Mouse (Mus musculus) cerebellum, adult (tissue): ENCODE data around the gene Coil.
"Not testable (repeated sequence)": the region's sequence is repeated elsewhere in the genome, so short reads cannot be mapped to it uniquely, and the experiment has no call there.

ENCODE experiments used
- ATAC-seq: cut with Nextera tagmentation; 2 replicates; pipeline ENCODE4 v1.9.2; 2017; ENCODE audit warnings: mild to moderate bottlenecking, moderate library complexity, mixed read lengths; ENCODE audit not compliant: insufficient number of reproducible peaks, low FRiP score, low TSS enrichment

Coil gene

DNA sequence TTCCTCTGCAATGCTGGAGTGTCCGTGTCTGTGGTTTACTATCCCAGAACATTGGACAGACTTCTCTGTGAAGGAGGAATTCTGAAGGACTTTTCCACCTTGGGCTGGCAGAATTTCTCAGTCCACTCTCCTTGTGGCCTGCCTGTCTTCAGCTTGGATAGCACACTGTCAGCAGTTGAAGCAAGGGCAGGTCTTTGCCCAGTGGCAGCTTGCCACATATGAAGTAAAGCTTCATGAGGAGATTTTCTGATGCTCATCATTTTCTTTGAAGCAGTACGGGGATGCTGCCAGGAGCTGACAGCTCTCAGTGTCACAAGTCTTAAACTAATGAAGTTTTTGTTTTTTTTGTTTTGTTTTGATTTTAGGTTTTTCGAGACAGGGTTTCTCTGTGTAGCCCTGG is 11.2 kb upstream of the Coil start:
- no peak for ATAC-seq

DNA sequence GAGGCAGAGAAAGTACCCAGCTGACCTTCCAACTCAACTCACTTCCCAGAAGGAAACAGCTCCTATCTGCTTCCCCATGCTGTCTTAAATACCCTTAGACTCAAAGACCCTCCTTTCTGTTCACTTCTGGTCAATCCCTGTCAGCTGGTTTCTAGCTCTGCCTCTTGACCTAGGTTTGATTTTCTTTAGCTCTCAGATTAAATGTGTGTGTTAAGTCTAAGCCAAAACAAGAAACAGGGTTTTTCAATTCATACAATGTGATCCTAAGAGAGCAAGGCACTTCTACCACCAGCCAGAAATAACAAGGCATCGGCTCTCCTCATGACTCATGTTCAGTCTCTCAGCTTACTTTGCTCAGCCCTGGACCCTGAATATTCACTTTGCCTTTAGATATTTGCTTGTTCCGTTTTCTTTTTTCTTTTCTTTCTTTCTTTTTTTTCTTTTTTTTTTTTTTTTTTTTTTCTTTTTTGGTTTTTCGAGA is 3.1 kb upstream of the Coil start, which contains the start of gene Elobl:
Gene Elobl, minus strand, starts transcription at position 51 of the 481 bp plus-strand sequence.
- ATAC-seq, result no peak

DNA sequence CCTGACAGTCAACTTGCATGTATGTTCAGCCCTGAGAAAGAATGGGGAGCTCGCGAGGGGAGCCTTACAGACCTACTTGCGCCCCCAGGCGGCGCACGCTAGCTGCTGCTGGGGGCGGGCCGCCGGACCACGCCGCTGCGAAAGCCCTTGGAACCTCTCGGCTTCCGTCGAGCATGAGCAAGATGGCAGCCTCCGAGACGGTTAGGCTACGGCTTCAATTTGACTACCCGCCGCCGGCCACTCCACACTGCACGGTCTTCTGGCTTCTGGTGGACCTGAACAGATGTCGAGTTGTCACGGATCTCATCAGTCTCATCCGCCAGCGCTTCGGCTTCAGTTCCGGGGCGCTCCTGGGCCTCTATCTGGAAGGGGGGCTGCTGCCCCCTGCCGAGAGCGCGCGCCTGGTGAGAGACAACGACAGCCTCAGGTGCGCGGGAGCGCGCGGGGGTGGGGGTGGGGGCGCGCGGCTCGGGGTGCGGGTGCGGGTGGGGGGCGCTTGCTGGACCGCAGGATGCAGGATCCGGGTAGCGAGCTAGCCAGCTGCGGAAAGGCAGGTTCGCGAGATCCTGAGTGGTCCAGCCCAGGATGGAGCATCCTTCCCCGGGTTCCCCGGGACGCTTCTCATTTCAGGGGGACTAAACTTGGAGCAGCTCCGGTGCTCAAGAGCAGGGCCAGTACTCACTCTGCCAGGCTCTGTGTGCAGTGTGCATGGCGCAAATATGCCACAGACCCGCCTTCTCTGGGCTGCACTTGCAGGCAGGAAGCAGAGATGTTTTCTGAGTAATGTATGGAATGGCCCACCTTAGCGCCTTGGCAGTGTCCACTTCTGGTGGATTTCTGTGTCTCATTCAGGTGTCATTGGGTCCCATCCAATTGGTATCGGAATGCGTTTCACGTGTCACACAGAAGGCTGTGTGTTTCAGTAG is 4.0 kb downstream of the Coil start:
- peak; percentile 82 for ATAC-seq

DNA sequence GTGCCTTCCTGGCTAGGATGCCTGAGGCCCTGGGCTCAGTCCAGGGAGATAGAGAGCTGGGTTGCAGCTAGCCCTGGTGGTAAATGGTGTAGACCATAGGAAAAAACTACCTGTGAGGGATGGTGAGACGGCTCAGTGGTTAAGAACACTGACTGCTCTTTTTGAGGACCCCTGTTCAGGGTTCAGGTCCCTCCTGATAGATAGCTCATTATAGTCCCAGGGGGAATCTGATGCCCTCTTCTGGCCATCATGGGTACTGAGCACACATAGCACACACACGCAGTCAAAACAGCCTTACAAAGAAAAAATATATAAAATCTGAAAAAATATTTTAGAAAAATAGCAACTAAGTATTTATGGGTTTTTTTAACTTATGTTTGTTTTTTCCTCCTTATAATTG is 6.3 kb downstream of the Coil start:
- no peak for ATAC-seq

DNA sequence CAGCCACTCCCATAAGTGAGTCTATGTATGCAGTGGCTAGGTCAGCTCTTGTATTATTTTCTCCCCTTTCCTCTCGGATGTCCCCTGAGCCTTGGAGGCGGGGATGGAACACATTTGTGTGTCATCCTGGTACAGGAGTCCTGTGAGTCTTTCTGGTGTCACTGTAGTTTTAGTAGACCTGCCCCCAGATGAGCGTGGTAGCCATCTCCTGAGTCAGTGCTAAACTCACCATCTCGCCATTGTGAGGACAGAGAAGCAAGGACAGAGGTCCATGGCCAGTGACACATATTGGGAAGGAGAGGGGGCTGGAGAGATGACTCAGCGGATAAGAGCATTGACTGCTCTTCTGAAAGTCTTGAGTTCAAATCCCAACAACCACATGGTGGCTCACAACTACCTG is 7.1 kb downstream of the Coil start:
- no peak for ATAC-seq

DNA sequence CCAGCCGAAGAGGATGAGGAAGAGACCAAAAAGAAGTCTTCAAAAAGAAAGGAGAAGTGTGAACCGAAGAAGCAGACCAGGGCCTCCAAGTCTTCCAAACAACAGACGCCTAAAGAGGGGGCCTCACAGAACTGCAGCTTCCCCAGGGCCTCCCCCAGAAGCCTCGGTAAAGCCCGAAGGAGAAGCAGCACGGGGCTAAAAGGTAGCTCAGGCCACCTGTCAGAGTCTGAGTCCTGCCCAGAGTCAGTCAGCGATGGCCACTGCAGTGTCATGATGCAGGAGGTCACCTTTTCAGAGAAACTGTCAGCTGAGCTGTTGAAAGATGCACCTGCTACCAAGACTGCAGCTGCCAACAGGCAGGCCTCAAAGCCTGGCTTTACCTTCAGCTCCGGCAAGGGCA is 11.3 kb downstream of the Coil start:
- no peak for ATAC-seq

DNA sequence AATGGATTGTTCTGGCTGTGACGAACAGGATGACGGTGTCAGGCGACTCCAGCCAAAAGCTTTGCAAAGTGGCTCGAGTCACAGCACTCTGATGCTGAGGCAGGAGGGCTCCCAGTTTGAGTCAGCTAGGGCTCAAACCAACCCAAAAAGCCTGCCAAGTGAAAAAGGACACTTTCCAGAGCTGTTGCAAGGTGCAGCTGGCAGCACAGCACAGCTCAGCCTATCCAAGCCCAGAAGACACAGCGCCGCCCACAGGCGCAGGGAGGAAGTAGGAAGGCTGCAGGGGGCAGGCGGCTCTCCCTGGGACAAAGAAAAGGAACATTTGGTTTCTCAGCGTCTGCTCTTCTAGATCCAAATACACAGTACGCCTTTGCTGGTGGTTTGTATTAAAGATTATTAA is 16.6 kb downstream of the Coil start:
- ATAC-seq, result no peak

DNA sequence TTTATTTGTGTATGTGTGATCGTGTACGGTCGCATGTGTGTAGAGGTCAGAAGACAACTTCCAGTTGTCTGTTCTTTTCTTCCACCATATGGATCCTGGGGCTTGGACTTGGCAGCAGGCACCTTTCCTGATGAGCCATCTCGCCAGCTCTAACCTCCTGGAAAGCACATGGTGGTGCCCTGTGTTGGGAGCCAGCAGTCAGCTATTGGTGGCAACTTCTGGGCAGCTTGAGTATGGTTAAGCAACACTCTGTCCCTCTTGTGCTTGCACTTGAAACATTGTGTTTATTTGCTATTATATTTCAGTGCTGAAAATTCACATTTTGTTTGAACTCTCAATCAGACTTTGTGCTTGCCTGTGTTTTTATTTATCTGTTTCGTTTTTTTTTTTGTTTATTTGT is 18.9 kb downstream of the Coil start:
- no peak for ATAC-seq

DNA sequence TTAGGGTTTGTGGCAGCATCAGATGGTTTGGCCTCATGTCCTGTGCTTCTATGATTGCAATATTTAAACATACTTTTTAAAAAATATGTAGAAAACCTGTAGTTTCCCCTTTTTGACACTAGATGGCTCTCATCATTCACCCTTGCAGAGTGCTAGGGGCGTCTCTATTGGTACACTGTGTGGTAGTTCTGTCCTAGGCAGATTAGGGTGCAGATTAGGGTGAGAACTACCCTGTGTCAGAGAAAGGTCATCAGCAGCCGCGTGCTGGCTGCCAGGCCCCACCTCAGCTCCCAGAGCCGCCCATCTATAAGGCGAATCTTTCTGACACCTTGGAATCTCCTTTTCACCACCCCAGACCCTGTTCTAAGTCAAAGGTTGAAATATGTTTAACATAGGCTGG is 19.5 kb downstream of the Coil start:
- no peak for ATAC-seq

DNA sequence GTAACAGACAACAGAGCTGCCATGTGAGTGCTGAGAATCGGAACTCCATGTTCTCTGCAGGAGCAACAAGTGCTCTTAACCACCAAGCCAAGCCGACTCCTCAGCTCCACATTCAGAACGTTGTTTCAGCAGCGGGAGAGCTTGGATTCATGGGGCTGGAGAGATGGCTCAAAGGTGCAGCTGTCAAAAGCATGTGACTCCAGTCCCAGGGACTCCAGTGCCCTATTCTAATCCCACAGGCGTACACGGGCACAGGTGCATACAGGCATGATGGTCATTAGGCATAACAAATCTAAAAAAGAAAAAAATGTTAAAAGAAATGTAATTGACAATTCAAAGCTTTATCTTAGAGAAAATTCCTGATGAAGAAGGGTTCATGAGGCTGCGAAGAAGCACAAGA is 23.1 kb downstream of the Coil start:
- no peak for ATAC-seq

DNA sequence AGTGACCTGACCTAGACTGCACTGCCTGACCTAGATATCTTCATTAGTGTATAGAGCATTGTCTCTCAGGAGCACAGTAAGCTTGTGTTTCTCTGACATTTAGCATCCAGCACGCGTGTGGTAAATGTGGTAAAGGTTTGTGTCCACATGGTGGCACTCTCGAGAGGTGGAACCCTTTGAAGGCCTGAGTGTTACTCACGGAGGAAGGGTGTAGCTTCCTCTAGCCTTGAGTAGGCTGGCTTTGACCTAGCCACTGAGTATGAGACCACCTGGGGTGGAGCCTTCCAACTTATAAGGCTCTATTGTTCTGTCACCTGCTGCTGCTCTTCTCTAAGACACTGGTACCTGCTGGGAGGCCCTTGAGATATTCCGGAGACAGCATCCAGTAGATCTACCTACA is 23.6 kb downstream of the Coil start:
- no peak for ATAC-seq

DNA sequence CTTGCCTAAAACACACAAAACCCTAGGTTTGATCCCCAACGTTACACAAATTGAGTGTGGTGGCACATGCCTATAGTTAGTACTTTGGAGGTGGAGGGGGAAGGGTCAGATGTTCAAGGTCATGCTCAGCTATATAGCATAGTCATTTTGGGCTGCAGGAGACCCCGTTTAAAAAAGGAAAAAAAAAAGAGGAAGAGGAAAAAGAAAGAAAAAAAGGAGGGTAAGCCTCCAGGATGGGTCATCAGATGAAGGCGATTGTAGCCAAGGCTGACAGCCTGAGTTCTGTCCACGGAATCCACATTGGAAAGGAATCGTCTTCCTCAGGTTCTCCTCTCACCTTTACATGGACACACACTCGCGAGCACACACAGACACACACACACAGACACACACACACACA is 24.4 kb downstream of the Coil start:
- ATAC-seq, result no peak

DNA sequence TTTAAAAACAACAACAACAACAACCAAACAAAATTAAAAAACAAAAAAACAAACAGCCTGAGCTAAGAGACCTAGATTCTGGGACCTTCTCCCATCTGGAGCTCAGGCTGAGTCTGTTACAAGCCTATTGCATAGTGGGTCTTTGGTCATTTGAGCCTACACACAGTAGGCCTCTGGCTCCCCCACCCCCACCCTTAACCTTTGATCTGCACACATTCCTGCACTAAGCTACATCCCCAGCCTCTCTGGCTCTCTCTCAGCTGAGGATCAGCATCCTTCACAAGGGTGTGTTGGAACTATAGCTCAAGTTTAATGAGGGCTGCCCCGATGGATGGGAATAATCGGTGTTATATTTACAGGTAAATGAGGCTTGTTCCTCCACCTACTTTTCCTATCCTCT is 25.6 kb downstream of the Coil start:
- no peak for ATAC-seq

DNA sequence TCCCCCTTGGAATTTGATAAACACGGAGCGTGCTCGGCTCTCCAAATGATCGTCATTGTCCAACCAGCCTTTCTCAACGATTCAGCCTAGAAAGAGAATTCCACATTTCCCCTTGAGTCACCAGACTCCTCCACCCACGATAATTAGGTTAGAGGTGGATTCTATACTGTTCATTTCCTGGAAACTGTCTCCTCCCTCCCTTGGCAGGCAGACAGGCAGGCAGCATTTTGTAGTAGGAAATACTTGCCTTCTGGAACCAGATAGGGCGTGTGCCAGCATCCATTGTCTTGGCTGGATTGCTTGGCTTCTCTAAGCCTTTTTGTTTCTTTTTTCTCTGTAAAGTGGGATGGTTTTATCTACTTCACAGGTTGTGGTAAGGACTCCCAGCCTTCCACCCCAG is 26.4 kb downstream of the Coil start:
- ATAC-seq, result no peak

DNA sequence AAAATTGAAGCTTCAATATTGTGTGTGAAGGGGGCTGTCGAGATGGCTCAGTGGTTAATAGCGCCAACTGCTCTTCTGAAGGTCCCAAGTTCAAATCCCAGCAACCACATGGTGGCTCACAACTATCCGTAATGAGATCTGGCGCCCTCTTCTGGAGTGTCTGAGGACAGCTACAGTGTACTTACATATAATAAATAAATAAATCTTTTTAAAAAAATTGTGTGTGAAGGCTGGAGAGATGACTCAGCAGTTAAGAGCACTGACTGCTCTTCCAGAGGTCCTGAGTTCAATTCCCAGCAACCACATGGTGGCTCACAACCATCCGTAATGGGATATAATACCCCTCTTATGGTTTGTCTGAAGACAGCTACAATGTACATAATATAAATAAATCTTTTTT is 27.3 kb downstream of the Coil start:
- ATAC-seq, result not testable (repeated sequence)

DNA sequence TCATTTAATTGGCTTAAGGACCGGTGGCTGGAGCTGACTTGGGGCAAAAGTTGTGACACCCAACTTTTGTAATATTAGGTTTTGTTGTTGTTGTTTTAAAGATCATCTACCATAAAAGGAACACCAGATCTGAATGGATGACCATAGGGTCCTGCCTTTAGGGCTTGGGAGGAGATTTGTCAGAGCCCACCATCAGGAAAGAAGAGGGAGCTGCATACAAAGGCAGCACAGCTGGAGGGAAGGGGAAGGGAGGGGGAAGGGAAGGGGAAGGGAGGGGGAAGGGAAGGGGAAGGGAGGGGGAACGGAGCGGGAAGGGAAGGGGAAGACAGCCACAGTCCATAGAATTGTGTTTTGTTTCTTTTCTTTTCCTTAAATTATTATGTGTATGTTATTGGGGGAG is 28.4 kb downstream of the Coil start:
- ATAC-seq, result no peak

DNA sequence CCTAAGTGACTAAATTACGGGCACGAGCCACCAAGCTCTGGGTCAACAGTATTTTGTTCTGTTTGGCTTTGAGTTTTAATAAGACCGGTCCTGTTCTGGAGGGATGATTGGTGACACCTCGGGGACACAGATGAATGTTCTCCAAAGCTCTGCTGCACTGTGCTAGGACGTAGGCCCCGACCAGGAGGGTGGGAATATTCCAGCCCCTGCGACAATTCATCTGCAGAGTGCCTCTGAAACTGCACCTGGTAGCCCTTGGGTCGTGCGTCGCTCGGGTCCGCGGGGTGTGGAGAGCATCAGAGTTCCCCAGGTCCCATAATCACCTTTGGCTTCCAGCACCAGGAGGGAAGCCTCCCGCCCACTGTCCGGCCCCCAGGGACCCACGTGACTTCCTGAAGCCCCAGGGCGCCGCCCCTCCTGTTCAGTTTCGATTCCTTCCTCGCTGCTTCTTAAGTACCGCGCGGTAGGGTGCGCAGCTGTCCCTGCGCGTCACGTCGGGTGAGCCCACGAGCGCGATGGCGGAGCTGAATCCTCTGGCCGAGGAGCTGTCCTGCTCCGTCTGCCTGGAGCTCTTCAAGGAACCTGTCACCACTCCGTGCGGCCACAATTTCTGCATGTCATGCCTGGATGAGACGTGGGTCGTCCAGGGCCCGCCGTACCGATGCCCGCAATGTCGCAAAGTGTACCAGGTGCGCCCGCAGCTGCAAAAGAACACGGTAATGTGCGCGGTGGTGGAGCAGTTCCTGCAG is 29.1 kb downstream of the Coil start, which contains the start of gene Trim25:
Gene Trim25, plus strand, starts transcription at position 403 of the 749 bp plus-strand sequence.
- ATAC-seq, result no peak

DNA sequence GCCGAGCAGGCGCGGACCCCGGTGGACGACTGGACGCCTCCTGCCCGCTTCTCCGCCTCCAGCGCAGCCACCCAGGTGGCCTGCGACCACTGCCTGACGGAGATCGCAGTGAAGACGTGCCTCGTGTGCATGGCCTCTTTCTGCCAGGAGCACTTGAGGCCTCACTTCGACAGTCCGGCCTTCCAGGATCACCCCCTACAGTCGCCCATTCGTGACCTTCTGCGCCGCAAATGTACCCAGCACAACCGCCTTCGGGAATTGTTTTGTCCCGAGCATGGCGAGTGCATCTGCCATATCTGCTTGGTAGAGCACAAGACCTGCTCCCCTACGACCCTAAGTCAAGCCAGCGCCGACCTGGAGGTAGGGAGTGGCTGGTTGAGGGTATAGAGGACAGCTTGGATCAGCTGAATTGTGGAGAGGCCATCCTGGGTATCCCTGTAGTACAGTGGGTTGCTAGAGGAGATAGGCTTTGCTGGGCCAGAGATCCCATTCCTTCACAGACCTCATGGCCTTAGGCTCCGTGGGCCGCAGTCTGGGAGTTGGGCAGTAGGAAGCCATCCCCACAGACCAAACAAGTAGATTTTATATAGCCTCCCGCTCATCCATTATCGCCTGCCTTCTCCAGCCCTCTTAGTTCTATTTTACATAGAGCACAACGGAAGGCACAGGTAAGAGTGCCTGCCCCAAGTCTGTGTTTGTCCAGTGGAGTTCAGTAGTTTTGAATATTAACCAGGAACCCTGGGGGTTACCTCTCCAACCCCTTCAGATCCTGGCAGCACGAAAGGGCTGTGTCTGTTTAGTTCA is 29.9 kb downstream of the Coil start:
- no peak for ATAC-seq

DNA sequence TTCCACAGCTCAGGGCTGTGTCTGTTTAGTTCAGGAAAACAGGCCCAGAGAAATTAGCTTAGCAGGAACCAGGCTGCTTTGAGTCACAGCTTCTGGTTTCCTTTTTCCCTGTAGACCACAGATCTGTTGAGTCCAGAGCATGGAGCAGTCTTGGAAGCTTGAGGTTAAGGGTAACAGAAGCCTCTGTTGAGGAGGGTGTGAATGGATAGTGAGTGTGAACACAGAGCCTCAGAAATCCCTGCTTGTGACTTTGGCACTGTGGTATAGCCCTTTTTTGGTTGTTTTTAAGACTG is 30.4 kb downstream of the Coil start:
- ATAC-seq, result no peak

DNA sequence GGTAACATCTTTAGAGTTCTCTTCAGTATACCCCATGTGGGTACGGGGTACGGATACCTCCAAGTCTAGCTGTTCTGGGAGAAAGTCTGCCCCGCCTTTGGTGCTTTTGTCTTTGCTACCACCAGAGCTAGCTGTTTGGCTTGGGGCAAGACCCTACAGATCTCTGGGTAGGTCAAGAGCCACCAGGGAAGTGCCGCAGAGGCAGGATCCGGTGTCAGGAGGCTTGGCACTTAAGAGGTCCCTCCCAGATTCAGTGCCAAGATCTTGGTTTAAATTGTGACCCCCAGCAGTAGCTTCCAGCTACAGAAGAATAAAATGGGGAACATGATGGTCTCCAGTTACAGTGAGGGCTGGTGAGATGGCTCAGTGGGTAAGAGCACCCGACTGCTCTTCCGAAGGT is 31.5 kb downstream of the Coil start:
- ATAC-seq, result no peak

DNA sequence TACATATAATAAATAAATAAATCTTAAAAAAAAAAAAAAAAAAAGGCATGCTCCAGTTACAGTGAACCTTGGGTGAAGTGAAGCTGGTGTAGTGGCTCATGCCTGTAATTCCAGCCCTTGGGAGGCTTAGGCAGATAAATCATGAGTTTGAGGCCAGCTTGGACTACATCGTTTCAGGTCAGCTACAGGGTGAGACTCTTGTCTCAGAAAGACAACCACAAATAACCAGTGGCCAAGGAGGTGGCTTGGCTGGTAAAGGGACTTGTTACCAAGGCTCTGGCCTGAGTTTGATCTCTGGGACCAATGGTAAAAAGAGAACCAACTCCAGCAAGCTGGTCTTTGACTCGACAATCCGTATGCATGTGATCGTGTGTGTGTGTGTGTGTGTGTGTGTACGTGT is 32.0 kb downstream of the Coil start:
- ATAC-seq, result no peak
